Mouse (Mus musculus) kidney, postnatal 25 days (tissue): ENCODE data around the gene Kif26b.

Experiments used
- DNase-seq, 2 experiments: peaks; one replicate each; pipeline ENCODE4 v3.0.0; 2021; ENCODE audit warnings: mixed read lengths in 2 of 2

The Kif26b gene

GRCm38 (mm10) chr1:178733035-178733434 is 204.1 kb downstream of the Kif26b start:
- no peak for DNase-seq

GRCm38 (mm10) chr1:178734576-178734975 is 205.7 kb downstream of the Kif26b start:
- no peak for DNase-seq

- DNase-seq = no peak
These were observed 208.0 kb downstream of the Kif26b start for GRCm38 (mm10) chr1:178736931-178737330.

- no peak for DNase-seq
These were observed 214.9 kb downstream of the Kif26b start for GRCm38 (mm10) chr1:178743820-178744219.

GRCm38 (mm10) chr1:178744526-178744925 is 215.6 kb downstream of the Kif26b start:
- DNase-seq = no peak

- DNase-seq = no peak
These were observed 216.0 kb downstream of the Kif26b start for GRCm38 (mm10) chr1:178744961-178745360.

- no peak for DNase-seq
These were observed 216.5 kb downstream of the Kif26b start for GRCm38 (mm10) chr1:178745471-178745870.

GRCm38 (mm10) chr1:178747279-178748221 is 218.6 kb downstream of the Kif26b start:
- no peak for DNase-seq

GRCm38 (mm10) chr1:178748222-178748600 is 219.3 kb downstream of the Kif26b start:
- DNase-seq = no peak

GRCm38 (mm10) chr1:178748617-178749016 is 219.7 kb downstream of the Kif26b start:
- DNase-seq = no peak

GRCm38 (mm10) chr1:178749786-178750185 is 220.9 kb downstream of the Kif26b start:
- no peak for DNase-seq

- DNase-seq = no peak
These were observed 229.5 kb downstream of the Kif26b start for GRCm38 (mm10) chr1:178758441-178758840.

GRCm38 (mm10) chr1:178762125-178762741 is 233.3 kb downstream of the Kif26b start:
- no peak for DNase-seq

GRCm38 (mm10) chr1:178764914-178765313 is 236.0 kb downstream of the Kif26b start:
- DNase-seq = no peak

GRCm38 (mm10) chr1:178765650-178766049 is 236.7 kb downstream of the Kif26b start:
- DNase-seq = no peak

- DNase-seq = no peak
These were observed 240.1 kb downstream of the Kif26b start for GRCm38 (mm10) chr1:178768976-178769375.

- DNase-seq = no peak
These were observed 241.1 kb downstream of the Kif26b start for GRCm38 (mm10) chr1:178769988-178770387.

GRCm38 (mm10) chr1:178770626-178771362 is 241.9 kb downstream of the Kif26b start:
- DNase-seq = no peak

- DNase-seq = no peak
These were observed 250.8 kb downstream of the Kif26b start for GRCm38 (mm10) chr1:178779742-178780141.

GRCm38 (mm10) chr1:178784043-178784442 is 255.1 kb downstream of the Kif26b start:
- no peak for DNase-seq

GRCm38 (mm10) chr1:178791266-178791665 is 262.3 kb downstream of the Kif26b start:
- no peak for DNase-seq

- DNase-seq = no peak
These were observed 263.8 kb downstream of the Kif26b start for GRCm38 (mm10) chr1:178792726-178793125.

- no peak for DNase-seq
These were observed 265.9 kb downstream of the Kif26b start for GRCm38 (mm10) chr1:178794866-178795265.
